Mouse (Mus musculus) stomach, postnatal 0 days (tissue): ENCODE results near the gene Wnt9a. TPM values are rescaled to one million over a fixed set of nuclear protein-coding genes. Genes with fewer than 3 reads are reported as not detected.

Experiments used
- ATAC-seq: fragments of 200-750 bp; cut with Nextera tagmentation; 2 replicates; pipeline ENCODE4 v1.8.0; 2017; ENCODE audit not compliant: low FRiP score, low TSS enrichment
- DNase-seq: peaks from one replicate; pipeline ENCODE4 v3.0.0-alpha.2; 2016; ENCODE audit warnings: low spot score
- H3K27ac ChIP-seq: fragments of 300-500 bp; sonication (generic); replicated peaks from 2 replicates; pipeline ENCODE4 v1.5.1; 2014; ENCODE audit warnings: mild to moderate bottlenecking, control low read depth
- H3K27me3 ChIP-seq: fragments of 300-500 bp; sonication (generic); 2 replicates; pipeline ENCODE4 v1.6.1; 2014; ENCODE audit warnings: low read length; ENCODE audit not compliant: control insufficient read depth, insufficient read depth
- H3K36me3 ChIP-seq: fragments of 300-500 bp; sonication (generic); 2 replicates; pipeline ENCODE4 v1.6.1; 2014; ENCODE audit warnings: low read length, mixed read lengths; ENCODE audit not compliant: control insufficient read depth, insufficient read depth
- H3K4me1 ChIP-seq: fragments of 300-500 bp; sonication (generic); replicated peaks from 2 replicates; pipeline ENCODE4 v1.6.1; 2014; ENCODE audit warnings: antibody characterized with exemption; ENCODE audit not compliant: control insufficient read depth, insufficient read depth
- H3K4me2 ChIP-seq: fragments of 300-500 bp; sonication (generic); replicated peaks from 2 replicates; pipeline ENCODE4 v1.6.1; 2014; ENCODE audit warnings: low read depth, mild to moderate bottlenecking, control low read depth, moderate library complexity
- H3K4me3 ChIP-seq: fragments of 300-500 bp; sonication (generic); 2 replicates; pipeline ENCODE4 v1.5.1; 2014; ENCODE audit warnings: low read depth, low read length, control low read depth
- H3K9ac ChIP-seq: fragments of 300-500 bp; sonication (generic); 2 replicates; pipeline ENCODE4 v1.6.1; 2014; ENCODE audit warnings: mild to moderate bottlenecking, low read length, control low read depth, mixed read lengths
- H3K9me3 ChIP-seq: fragments of 300-500 bp; sonication (generic); 2 replicates; pipeline ENCODE4 v1.6.1; 2016; ENCODE audit warnings: low read length; ENCODE audit not compliant: control insufficient read depth
- CTCF ChIP-seq: IDR thresholded peaks from 2 replicates; pipeline ENCODE4 v1.5.1; 2016; ENCODE audit warnings: antibody characterized with exemption, low read depth, mild to moderate bottlenecking, moderate library complexity
- EP300 ChIP-seq: optimal IDR thresholded peaks from 2 replicates; pipeline ENCODE3; 2016; ENCODE audit warnings: antibody characterized with exemption
- WGBS: fragments of 180-500 bp; shearing (Covaris S2); extraction: QIAGEN DNeasy Blood & Tissue Kit; methylation state at CpG from one replicate; pipeline ENCODE4 v1.1.7; 2014; 5-methylcytosine and 5-hydroxymethylcytosine counted together
- microRNA-seq: library from miRNA; unstranded; fragments of <30 nt; microRNA quantifications from one replicate; pipeline ENCODE4, GENCODE M21; 2016
- polyA plus RNA-seq: library from polyadenylated mRNA; unstranded; fragments of >200 nt; fragmentation: Nextera tagmentation; extraction: Ambion mirVana; gene quantifications from 2 replicates; pipeline ENCODE4 v1.2.1, GENCODE M21; 2015

Gene Wnt9a
- polyA plus RNA-seq, 1 experiment from 2014 or later, result 2.8 TPM

- Histone ChIP-seq H3K36me3 (no peaks in the 10 kb centered on the region), H3K4me1 (0 out of 2 replicates have a peak, but pooled peaks cover 2% of the 10 kb centered on the region), H3K4me3 (no peak within 1 kb of the TSS), H3K27me3 (no peaks in the 10 kb centered on the region), H3K27ac (no peak within 1 kb of the TSS), H3K9ac (no peak within 1 kb of the TSS), H3K9me3 (no peaks in the 10 kb centered on the region), H3K4me2 (no peak within 1 kb of the TSS)
- DNase-seq (no peak), ATAC-seq (no peak)
- WGBS, result 72% methylated on average over 16 of the region's 16 CpGs
- TF ChIP-seq CTCF (peak; percentile 46), EP300 (no peak)
These were observed 68.7 kb downstream of the Wnt9a start, which contains the start of gene Prss38 for GRCm38 (mm10) chr11:59375475-59375874. Prss38 (minus strand) TSS chr11:59375657.

- H3K9ac ChIP-seq, result no peak overlapping the region
- no peaks in the 10 kb centered on the region for H3K9me3 ChIP-seq
- no peaks in the 10 kb centered on the region for H3K36me3 ChIP-seq
- TF ChIP-seq CTCF (no peak), EP300 (no peak)
- 74% methylated on average over 3 of the region's 3 CpGs for WGBS
- ATAC-seq (no peak), DNase-seq (no peak)
- H3K4me1 ChIP-seq, result 0 out of 2 replicates have a peak, but pooled peaks cover 2% of the 10 kb centered on the region
- H3K27ac ChIP-seq, result no peak overlapping the region
- no peak overlapping the region for H3K4me2 ChIP-seq
- H3K4me3 ChIP-seq, result no peak overlapping the region
- H3K27me3 ChIP-seq, result no peaks in the 10 kb centered on the region
These were observed 71.3 kb downstream of the Wnt9a start for GRCm38 (mm10) chr11:59377999-59378398.

GRCm38 (mm10) chr11:59379547-59379946, 72.8 kb downstream of the Wnt9a start:
- Histone ChIP-seq H3K9ac (no peak overlapping the region), H3K36me3 (no peaks in the 10 kb centered on the region), H3K27ac (no peak overlapping the region), H3K4me3 (no peak overlapping the region), H3K9me3 (no peaks in the 10 kb centered on the region), H3K4me2 (no peak overlapping the region), H3K27me3 (no peaks in the 10 kb centered on the region), H3K4me1 (peaks cover 5% of the 10 kb centered on the region; the same call in 1 of the 2 replicates)
- no peak for DNase-seq
- ATAC-seq, result no peak
- TF ChIP-seq EP300 (no peak), CTCF (no peak)

Small RNA genes lying within 50 kb of the gene (microRNA-seq; reads per million reads assigned to microRNA genes)
- gene Gm24756, result not detected

Other genes starting within 250 kb of the Wnt9a start
- 0.24 and 0.28 TPM in 2 replicates for gene Obscn, start 170.5 kb upstream of the Wnt9a start, polyA plus RNA-seq
- 5.5 and 5.9 TPM in 2 replicates for gene Iba57, start 143.2 kb upstream of the Wnt9a start, polyA plus RNA-seq
- 2.1 and 2.4 TPM in 2 replicates for gene Gjc2, start 123.7 kb upstream of the Wnt9a start, polyA plus RNA-seq
- 176 and 182 TPM in 2 replicates for gene Guk1, start 114.7 kb upstream of the Wnt9a start, polyA plus RNA-seq
- gene Mrpl55, start 104.4 kb upstream of the Wnt9a start, polyA plus RNA-seq, result 90.3 and 90.9 TPM in 2 replicates
- gene 2310033P09Rik, start 98.6 kb upstream of the Wnt9a start, polyA plus RNA-seq, result 21.3 and 21.5 TPM in 2 replicates
- gene Arf1, start 78.7 kb upstream of the Wnt9a start, polyA plus RNA-seq, result 536 and 549 TPM in 2 replicates
- 2.0 and 2.5 TPM in 2 replicates for gene Wnt3a, start 16.2 kb upstream of the Wnt9a start, polyA plus RNA-seq
- gene Prss38, start 68.7 kb downstream of the Wnt9a start, polyA plus RNA-seq, result 0.07 TPM in 1 of 2 replicates, not detected in the other
- gene Jmjd4, start 143.1 kb downstream of the Wnt9a start, polyA plus RNA-seq, result 5.4 and 5.5 TPM in 2 replicates
- gene Snap47, start 144.3 kb downstream of the Wnt9a start, polyA plus RNA-seq, result 50.6 and 51.9 TPM in 2 replicates
- gene Zfp867, start 165.5 kb downstream of the Wnt9a start, polyA plus RNA-seq, result 3.4 and 3.8 TPM in 2 replicates
- 6.9 and 7.2 TPM in 2 replicates for gene Zkscan17, start 219.8 kb downstream of the Wnt9a start, polyA plus RNA-seq
- gene Nlrp3, start 234.6 kb downstream of the Wnt9a start, polyA plus RNA-seq, result 0.21 and 0.36 TPM in 2 replicates